Mouse (Mus musculus) right cerebral cortex, adult 18-20 months (tissue): ENCODE data around the gene St7.

Experiments
- DNase-seq: peaks from one replicate; pipeline ENCODE4 v3.0.0; 2022; ENCODE audit warnings: mixed read lengths

Gene St7

DNA sequence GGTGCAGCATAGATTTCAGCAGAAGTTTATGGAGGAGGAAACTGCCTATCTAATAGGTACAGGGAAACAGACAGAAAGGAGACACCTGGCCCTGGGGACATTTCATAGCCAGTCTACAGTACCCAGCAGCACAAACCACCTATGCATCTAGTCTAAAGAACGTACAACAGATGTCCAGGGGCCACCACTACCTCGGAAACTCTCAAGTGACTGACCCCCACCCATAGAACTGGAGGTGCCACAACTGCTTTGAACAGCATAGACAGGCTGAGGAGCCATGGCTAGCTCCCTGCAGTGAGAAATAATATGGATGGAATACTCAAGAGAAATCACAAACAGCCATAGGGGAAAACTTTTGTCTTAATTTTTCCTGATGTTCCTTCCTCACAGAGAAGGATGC lies 220.1 kb downstream of the St7 start:
- no peak for DNase-seq

DNA sequence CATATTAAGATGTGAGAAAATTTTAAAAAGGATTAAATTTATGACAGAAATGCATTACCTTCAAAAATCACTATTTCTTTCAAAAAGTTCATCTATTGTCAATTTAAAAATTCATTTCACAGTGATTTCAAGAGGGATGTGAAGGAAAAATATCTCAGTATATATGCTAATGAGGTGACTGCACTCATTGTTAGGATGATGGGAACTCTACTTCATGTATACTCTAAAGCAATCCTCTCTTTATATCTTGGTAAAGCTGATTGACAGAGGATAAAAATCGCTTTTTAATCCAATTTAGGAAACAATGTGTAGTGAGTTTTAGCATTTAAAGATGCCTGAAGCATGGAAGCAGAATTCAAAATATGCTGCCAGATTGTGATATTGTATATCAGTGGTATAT lies 220.6 kb downstream of the St7 start:
- no peak for DNase-seq

DNA sequence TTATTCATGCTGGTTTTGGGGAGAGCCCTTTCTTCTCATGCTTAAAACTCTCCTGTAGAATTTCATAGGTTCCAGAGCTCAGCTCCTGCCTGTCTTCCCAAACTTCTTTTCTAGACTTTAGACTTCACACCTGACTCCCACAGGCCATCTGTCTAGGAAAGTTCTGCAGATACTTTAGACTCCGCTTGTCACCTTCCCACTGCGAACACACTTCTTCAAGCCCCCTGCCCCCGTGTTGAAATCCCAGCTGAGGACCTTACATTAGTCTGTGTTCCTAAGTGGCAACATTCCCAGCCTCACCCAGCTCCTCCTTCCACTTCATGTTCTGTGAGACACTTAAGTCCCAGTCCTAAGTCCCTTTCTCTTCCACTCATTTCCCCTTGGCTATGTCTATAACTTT lies 221.6 kb downstream of the St7 start:
- DNase-seq = peak; percentile 89

DNA sequence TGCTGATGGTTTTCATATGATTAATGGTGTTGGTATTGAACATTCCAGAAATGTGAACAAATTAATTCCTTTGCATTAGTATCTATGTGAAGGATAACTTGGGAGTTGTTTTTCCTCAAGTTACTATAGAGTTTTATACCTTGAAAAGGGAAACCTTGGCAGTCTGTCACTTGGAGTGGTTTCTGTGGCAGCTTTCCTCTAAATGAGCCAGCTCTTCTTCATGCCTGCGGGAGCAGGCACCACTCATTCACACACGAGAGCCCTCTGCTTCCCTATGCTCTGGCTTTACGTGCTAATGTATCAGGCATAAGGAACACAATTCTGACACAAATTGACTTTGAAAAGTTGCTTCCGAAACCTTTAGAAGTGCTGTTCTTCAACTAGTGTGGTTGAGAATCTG lies 224.5 kb downstream of the St7 start:
- DNase-seq = no peak

DNA sequence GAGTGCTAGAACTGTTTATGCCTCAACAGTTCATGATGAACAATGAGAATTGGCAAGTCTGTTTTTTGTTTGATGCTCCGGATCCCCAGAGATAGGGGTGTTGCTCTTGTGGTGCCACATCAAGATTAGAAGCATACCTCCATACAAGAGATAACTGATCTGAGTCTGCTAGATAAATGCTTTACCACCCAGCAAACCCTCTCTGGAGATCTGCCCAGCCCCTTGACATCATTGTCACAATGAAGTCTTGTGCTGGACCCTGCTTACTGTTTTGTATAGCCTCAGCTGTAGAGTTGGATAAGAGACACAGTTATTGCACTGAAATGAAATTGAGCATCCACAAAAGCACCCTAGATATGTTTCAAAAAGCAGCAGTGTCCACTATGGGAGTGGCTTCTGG lies 229.4 kb downstream of the St7 start:
- no peak for DNase-seq

- DNase-seq = no peak
Measured at GRCm38 (mm10) chr6:17922967-17923366, 230.2 kb downstream of the St7 start.

GRCm38 (mm10) chr6:17923370-17923769 lies 230.6 kb downstream of the St7 start:
- no peak for DNase-seq

- DNase-seq = peak; percentile 51
Measured at GRCm38 (mm10) chr6:17923894-17924505, 231.3 kb downstream of the St7 start.

GRCm38 (mm10) chr6:17925267-17925666 lies 232.5 kb downstream of the St7 start:
- no peak for DNase-seq

DNA sequence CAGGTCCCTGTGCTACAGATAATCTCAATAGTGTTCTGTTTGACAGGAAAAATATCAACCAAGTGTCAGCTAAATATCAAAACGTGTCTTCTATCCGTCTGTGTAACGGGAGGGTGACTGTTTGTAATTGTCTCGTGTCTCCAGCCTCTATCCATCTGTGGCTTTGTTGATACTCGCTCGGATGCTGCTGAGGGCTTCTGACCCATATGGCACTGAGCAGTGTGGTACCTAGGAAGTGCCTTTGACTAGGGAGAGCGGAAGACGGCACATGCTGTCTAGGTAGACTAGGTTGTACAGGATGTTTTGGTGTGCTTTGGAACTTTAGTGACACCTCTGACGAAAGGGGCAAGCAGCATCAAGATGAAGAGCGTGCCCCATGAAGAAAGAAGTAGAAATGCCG lies 235.0 kb downstream of the St7 start:
- DNase-seq = no peak

GRCm38 (mm10) chr6:17931187-17931586 lies 238.5 kb downstream of the St7 start:
- DNase-seq = no peak

DNA sequence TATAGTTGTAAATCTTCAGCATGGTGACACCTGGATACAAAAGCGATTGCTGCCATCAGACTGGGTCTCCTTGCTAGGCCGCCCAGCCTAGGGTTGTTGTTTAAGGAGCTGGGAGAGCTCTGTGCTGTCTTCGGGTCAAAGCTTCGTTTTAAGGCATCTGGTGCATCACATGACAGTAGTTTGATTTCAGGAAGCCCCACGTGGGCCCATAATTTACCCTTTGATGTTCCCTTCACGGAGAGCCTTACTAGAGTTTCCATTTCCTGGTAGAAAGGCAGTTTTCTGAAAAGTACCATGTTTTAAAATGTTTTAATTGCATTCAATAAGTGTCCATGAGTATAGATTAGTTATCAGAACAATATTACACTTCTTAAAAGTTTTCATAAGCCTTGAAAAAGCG lies 239.1 kb downstream of the St7 start:
- DNase-seq = no peak

DNA sequence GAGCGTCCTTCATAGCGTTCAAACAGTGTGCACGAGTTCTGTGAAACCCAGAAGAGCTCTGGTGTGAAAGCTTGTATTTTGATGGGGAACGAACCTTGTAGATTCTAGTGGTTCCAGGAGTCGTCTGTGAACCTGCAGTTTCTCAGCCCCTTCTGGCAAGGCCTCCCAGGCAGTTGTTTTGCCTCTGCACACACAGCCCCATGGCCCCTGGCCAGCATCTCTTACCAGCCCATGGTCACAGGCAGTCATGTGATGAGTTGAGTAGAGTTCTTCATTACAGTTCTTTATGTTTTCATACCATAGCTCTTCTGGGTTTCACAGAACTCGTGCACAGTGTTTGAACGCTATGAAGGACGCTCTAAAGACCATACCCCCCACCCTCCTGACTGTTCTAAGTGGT lies 240.1 kb downstream of the St7 start:
- no peak for DNase-seq

DNA sequence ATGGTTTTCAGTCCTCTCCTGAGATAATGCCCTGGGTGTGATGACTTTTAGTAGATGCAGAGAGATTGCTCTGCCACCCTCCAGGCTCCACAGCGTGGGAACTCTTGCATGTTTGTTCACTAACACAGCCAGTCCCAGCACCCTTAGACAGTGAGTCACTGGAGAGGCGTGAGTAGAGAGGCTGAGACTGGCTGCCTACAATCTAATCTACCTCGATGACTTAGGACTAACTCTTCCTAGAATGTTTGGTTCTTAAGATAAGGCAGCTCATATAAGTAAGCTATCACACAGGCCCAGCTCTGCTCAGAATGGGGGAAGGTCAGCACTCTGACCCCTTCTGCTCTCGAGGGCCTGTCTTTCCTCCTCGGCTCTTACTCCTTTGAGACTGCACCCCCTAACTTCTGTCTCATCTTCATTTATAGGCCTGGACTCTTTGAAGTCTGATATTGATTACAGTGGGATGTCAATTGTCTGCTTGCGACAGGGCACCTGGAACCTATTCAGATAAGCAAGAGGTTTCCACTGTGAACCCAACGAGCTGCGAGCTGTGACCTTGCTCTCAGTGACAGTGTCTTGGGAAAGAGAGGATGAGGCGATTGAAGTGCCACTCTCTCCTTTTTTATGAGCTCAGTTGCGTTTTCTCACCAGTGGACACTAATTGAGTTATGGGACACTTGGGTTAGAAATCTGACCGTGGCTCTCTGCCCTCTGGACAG lies 246.1 kb downstream of the St7 start:
- DNase-seq = peak; percentile 71

DNA sequence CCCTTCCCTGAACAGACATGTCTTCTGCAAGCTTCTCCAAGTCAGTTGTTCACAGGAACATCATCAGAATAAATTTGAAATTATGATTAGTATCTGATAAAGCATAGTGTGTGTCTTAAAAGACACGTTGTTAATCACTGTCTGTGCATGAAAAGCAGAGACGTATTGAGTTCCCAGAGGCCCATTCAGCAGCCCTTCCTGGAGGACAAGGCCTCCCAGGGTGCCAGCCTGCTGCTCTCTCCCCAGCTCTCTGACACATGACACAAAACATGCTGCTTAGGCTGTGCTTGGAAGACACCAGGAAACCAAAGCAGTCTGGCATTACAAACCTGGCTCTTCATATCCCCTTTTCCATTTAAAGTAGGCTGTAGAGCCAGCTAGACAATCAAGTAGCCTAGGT lies 249.2 kb downstream of the St7 start:
- DNase-seq = no peak

DNA sequence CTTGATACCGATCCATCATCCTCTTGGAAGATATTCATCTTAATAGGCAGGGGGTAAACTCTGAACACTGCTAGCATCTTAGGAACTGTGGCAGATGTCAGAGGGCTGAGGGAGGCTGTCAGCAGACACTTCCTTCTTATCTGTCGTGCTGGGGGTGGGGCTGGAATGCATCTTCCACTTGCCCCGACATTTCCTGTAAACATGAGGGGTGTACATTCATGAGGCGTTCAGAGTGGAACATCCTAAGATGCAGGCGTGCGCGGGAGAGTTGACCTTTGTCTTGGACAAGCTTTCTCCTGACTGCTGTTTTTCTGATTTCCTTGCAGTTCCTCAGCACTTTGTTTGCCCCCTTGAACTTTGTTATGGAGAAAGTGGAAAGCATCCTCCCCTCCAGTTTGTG lies 249.6 kb downstream of the St7 start:
- DNase-seq = no peak

DNA sequence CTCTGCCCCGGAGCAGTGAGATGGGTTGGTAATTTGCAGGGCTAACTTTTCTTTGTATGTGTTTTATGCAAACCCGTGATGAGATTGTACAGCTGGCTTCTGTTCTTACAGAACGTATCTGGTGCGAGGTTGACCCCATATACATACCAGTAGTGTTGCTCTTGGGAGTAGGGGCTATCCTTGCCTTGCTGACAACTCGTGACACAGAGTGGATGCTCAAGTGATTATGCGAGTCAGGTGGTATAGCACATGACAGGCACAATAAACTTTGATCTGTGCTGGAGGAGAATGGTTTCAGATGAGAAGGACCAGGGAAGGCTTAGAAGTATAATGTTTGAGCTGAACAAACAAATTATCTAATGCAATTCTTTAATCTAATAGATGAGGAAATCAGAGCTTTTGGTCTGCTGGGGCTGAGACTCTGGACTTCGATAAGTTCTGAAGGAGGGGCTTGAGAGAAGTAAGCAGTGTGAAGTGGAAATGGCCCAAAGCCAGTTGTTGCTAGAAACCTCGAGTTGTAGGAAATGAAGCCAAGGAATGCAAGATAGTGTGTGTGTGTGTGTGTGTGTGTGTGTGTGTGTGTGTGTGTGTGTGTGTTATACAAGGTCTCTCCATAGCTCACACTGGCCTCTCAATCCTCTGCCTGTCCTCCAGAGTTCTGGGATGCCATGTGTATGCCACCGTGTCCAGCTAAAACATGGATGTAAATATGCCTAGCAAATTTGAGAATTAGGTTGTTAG lies 251.3 kb downstream of the St7 start:
- DNase-seq = no peak

GRCm38 (mm10) chr6:17946456-17946855 lies 253.7 kb downstream of the St7 start:
- no peak for DNase-seq

DNA sequence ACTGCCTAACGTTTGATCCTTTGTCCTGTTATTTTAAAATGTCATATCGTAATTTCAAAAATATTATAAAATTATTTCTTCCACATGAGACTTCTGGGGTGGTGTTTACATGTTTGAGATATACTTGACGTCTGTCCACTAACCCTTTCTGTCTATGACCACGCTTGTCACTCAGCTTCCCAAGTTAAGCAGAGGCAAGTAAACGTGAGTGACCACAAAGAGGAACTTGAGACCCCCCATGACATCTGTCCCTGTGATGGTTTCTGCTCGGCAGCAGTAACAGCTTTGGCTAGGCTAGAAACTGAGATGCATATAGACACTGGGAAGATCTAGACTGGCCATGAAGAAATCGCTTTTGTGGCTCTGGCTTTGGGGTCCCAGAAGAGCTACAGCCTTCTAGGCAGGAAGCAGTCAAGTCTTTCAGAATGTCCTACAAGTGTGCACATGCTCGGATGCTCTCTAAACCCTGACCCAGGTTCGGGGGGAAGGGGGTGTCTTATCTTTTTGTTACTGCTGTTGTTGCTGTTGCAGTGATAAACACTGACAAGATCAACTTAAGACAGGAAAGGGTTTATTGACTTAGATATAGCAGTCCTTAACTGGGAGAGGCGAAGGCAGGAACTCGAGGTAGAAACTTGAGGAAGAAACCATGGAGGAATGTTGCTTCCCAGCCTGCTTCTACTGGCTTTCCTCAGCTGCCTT lies 254.5 kb downstream of the St7 start:
- no peak for DNase-seq

- DNase-seq = no peak
Measured at GRCm38 (mm10) chr6:17949103-17949502, 256.4 kb downstream of the St7 start.

DNA sequence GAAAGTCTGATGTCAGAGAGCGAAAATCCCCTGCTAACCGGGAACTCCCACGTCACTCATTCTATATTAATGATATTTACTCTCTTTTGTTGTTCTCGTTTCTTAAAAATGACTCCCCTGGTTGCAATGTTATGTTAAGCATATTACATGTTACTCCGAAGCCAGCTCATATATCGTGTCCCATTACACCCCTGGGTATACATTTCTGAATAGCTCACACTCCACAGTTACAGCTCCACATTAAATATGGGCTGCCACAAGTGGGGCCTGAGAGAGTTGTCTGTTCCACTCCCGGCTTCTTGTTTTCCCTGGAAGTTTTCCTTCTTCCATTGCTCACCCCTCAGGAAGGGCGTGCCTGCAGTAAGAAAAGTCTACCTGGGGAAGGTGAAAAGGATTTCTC lies 259.0 kb downstream of the St7 start:
- DNase-seq = no peak

- DNase-seq = no peak
Measured at GRCm38 (mm10) chr6:17963455-17963854, 270.7 kb downstream of the St7 start.

DNA sequence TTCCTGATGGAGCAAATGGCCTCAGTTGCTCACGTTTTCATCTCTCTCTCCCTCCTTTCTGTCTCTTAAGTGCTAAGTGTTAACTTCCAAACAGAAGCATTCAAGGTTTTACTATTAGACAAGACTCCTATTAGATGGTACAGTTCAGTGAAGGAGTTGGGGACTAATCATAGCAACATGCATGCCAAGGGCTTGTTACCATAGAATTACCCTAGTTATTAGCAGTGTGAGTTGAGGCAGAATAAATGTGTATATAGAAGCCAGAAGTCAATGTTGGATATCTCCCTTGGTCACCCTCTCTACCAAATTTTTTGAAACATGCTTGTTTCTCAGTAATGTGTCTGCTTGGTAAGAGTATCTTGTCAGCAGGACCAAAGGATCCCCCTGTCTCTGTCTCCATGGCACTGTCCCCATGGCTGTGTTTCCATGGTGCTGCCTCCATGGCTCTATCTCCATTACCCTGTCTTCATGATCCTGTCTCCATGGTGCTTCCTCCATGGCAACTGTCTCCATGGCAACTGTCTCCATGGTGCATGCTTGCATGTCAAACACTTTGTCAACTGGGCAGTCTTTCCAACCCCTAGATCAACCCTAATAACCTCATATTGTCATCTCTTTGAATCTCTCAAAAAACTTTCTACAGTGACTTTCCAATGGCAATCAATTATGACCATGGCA lies 275.9 kb downstream of the St7 start:
- DNase-seq = no peak
